Mouse (Mus musculus): Measurements from ENCODE around the gene Insig1. TPM values are rescaled to one million over a fixed set of nuclear protein-coding genes. Genes with fewer than 3 reads are reported as not detected.

Gene Insig1
- polyA plus RNA-seq, 1 experiment from 2014 or later, result 71.6 TPM

GRCm38 (mm10) chr5:28093874-28094273 is 22.7 kb downstream of the Insig1 start:
- H3K27ac ChIP-seq (replicated peaks), result no peak overlapping the region
- no peaks in the 10 kb centered on the region for H3K27me3 ChIP-seq (replicated peaks)
- WGBS, result 25% methylated on average over 4 of the region's 4 CpGs
- no peaks in the 10 kb centered on the region for H3K4me1 ChIP-seq
- no peaks in the 10 kb centered on the region for H3K9me3 ChIP-seq (replicated peaks)
- no peak overlapping the region for H3K9ac ChIP-seq (replicated peaks)
- ATAC-seq (ENCODE audit: low FRiP score), result peak; percentile 35; the same call in 1 of the 2 replicates
- no peak overlapping the region for H3K4me3 ChIP-seq (replicated peaks)
- no peaks in the 10 kb centered on the region for H3K36me3 ChIP-seq
- H3K4me2 ChIP-seq, result no peak overlapping the region

- no peak for ATAC-seq (ENCODE audit: low FRiP score)
- H3K4me2 ChIP-seq, result no peak overlapping the region
- H3K4me3 ChIP-seq (replicated peaks), result no peak overlapping the region
- no peaks in the 10 kb centered on the region for H3K4me1 ChIP-seq
- no peak overlapping the region for H3K9ac ChIP-seq (replicated peaks)
- 87% methylated on average over 3 of the region's 3 CpGs for WGBS
- no peak overlapping the region for H3K27ac ChIP-seq (replicated peaks)
- no peaks in the 10 kb centered on the region for H3K36me3 ChIP-seq
- no peaks in the 10 kb centered on the region for H3K9me3 ChIP-seq (replicated peaks)
- H3K27me3 ChIP-seq (replicated peaks), result no peaks in the 10 kb centered on the region
Measured at GRCm38 (mm10) chr5:28094393-28094792, 23.2 kb downstream of the Insig1 start.

- Histone ChIP-seq H3K9me3 (replicated peaks) (no peaks in the 10 kb centered on the region), H3K27me3 (replicated peaks) (no peaks in the 10 kb centered on the region), H3K27ac (replicated peaks) (no peak overlapping the region), H3K4me1 (no peaks in the 10 kb centered on the region), H3K4me2 (no peak overlapping the region), H3K9ac (replicated peaks) (no peak overlapping the region), H3K4me3 (replicated peaks) (no peak overlapping the region), H3K36me3 (no peaks in the 10 kb centered on the region)
- no peak for ATAC-seq (ENCODE audit: low FRiP score)
- 74% methylated on average over 6 of the region's 6 CpGs for whole genome bisulfite sequencing
Measured at GRCm38 (mm10) chr5:28094846-28095245, 23.7 kb downstream of the Insig1 start.

- no peaks in the 10 kb centered on the region for H3K4me1 ChIP-seq
- no peak overlapping the region for H3K9ac ChIP-seq (replicated peaks)
- H3K4me3 ChIP-seq (replicated peaks), result no peak overlapping the region
- no peak for ATAC-seq (ENCODE audit: low FRiP score)
- WGBS, result 83% methylated on average over 2 of the region's 2 CpGs
- H3K27me3 ChIP-seq (replicated peaks), result no peaks in the 10 kb centered on the region
- H3K36me3 ChIP-seq, result no peaks in the 10 kb centered on the region
- H3K9me3 ChIP-seq (replicated peaks), result no peaks in the 10 kb centered on the region
- no peak overlapping the region for H3K27ac ChIP-seq (replicated peaks)
- no peak overlapping the region for H3K4me2 ChIP-seq
Measured at GRCm38 (mm10) chr5:28095671-28096070, 24.5 kb downstream of the Insig1 start.

- Histone ChIP-seq H3K27ac (replicated peaks) (no peak overlapping the region), H3K27me3 (replicated peaks) (no peaks in the 10 kb centered on the region), H3K4me2 (no peak overlapping the region), H3K9me3 (replicated peaks) (no peaks in the 10 kb centered on the region), H3K4me3 (replicated peaks) (no peak overlapping the region), H3K4me1 (no peaks in the 10 kb centered on the region), H3K9ac (replicated peaks) (no peak overlapping the region), H3K36me3 (no peaks in the 10 kb centered on the region)
- 82% methylated on average over 4 of the region's 4 CpGs for WGBS
- ATAC-seq (ENCODE audit: low FRiP score), result no peak
Measured at GRCm38 (mm10) chr5:28106966-28107365, 35.8 kb downstream of the Insig1 start.

GRCm38 (mm10) chr5:28107974-28108373 is 36.8 kb downstream of the Insig1 start:
- no peaks in the 10 kb centered on the region for H3K27me3 ChIP-seq (replicated peaks)
- no peaks in the 10 kb centered on the region for H3K36me3 ChIP-seq
- H3K4me2 ChIP-seq, result no peak overlapping the region
- H3K4me1 ChIP-seq, result no peaks in the 10 kb centered on the region
- no peak overlapping the region for H3K4me3 ChIP-seq (replicated peaks)
- ATAC-seq (ENCODE audit: low FRiP score), result no peak
- no peak overlapping the region for H3K27ac ChIP-seq (replicated peaks)
- no peaks in the 10 kb centered on the region for H3K9me3 ChIP-seq (replicated peaks)
- 86% methylated on average over 6 of the region's 6 CpGs for WGBS
- H3K9ac ChIP-seq (replicated peaks), result no peak overlapping the region

- H3K9ac ChIP-seq (replicated peaks), result no peak overlapping the region
Measured at GRCm38 (mm10) chr5:28110881-28111280, 39.7 kb downstream of the Insig1 start.

GRCm38 (mm10) chr5:28117251-28117880 is 46.2 kb downstream of the Insig1 start:
- H3K9ac ChIP-seq (replicated peaks), result no peak overlapping the region
- peaks cover 57% of the 10 kb centered on the region for H3K27me3 ChIP-seq (replicated peaks)
- no peak for ATAC-seq (ENCODE audit: low FRiP score)
- no peak overlapping the region for H3K4me2 ChIP-seq
- no peak overlapping the region for H3K27ac ChIP-seq (replicated peaks)
- H3K36me3 ChIP-seq, result no peaks in the 10 kb centered on the region
- H3K9me3 ChIP-seq (replicated peaks), result no peaks in the 10 kb centered on the region
- WGBS, result 6% methylated on average over 13 of the region's 13 CpGs
- no peak overlapping the region for H3K4me3 ChIP-seq (replicated peaks)
- peaks cover 10% of the 10 kb centered on the region for H3K4me1 ChIP-seq

More at GRCm38 (mm10) chr5:28110881-28111280, 39.7 kb downstream of the Insig1 start:
- Histone ChIP-seq H3K9me3 (replicated peaks) (no peaks in the 10 kb centered on the region), H3K27me3 (replicated peaks) (no peaks in the 10 kb centered on the region), H3K4me2 (no peak overlapping the region), H3K4me1 (no peaks in the 10 kb centered on the region), H3K27ac (replicated peaks) (no peak overlapping the region), H3K4me3 (replicated peaks) (no peak overlapping the region), H3K36me3 (no peaks in the 10 kb centered on the region)
- no peak for ATAC-seq (ENCODE audit: low FRiP score)
- 54% methylated on average over 2 of the region's 2 CpGs for WGBS

- Histone ChIP-seq H3K9ac (replicated peaks) (no peak overlapping the region), H3K27ac (replicated peaks) (no peak overlapping the region), H3K9me3 (replicated peaks) (no peaks in the 10 kb centered on the region), H3K27me3 (replicated peaks) (peaks cover 63% of the 10 kb centered on the region), H3K4me1 (peaks cover 11% of the 10 kb centered on the region), H3K4me3 (replicated peaks) (peak overlapping the region; percentile 23), H3K4me2 (peak overlapping the region; percentile 50), H3K36me3 (no peaks in the 10 kb centered on the region)
- no peak for ATAC-seq (ENCODE audit: low FRiP score)
- WGBS, result under 1% methylated on average over 30 of the region's 30 CpGs
Measured at GRCm38 (mm10) chr5:28117882-28118530, 46.8 kb downstream of the Insig1 start.

- WGBS, result under 1% methylated on average over 19 of the region's 19 CpGs
- no peak for ATAC-seq (ENCODE audit: low FRiP score)
- Histone ChIP-seq H3K4me3 (replicated peaks) (peak overlapping the region; percentile 23), H3K4me1 (peaks cover 17% of the 10 kb centered on the region), H3K27ac (replicated peaks) (no peak overlapping the region), H3K36me3 (no peaks in the 10 kb centered on the region), H3K4me2 (peak overlapping the region; percentile 50), H3K27me3 (replicated peaks) (peaks cover 68% of the 10 kb centered on the region), H3K9me3 (replicated peaks) (no peaks in the 10 kb centered on the region), H3K9ac (replicated peaks) (no peak overlapping the region)
Measured at GRCm38 (mm10) chr5:28118531-28118925, 47.4 kb downstream of the Insig1 start.

- ATAC-seq (ENCODE audit: low FRiP score), result no peak
- 19% methylated on average over 3 of the region's 3 CpGs for WGBS
- no peak overlapping the region for H3K9ac ChIP-seq (replicated peaks)
- no peaks in the 10 kb centered on the region for H3K36me3 ChIP-seq
- peaks cover 79% of the 10 kb centered on the region for H3K27me3 ChIP-seq (replicated peaks)
- peaks cover 23% of the 10 kb centered on the region for H3K4me1 ChIP-seq
- no peaks in the 10 kb centered on the region for H3K9me3 ChIP-seq (replicated peaks)
- H3K4me2 ChIP-seq, result no peak overlapping the region
- no peak overlapping the region for H3K4me3 ChIP-seq (replicated peaks)
- no peak overlapping the region for H3K27ac ChIP-seq (replicated peaks)
Measured at GRCm38 (mm10) chr5:28119576-28119975, 48.4 kb downstream of the Insig1 start.

Data from neural tube, embryonic 15.5 days (tissue).